Mouse (Mus musculus): Measurements from ENCODE around the gene Gm9195. TPM values are rescaled to one million over a fixed set of nuclear protein-coding genes. Genes with fewer than 3 reads are reported as not detected.

The Gm9195 gene
- polyA plus RNA-seq, 1 experiment from 2014 or later = not detected

- no peaks in the 10 kb centered on the region for H3K36me3 ChIP-seq (ENCODE audit: control insufficient read depth, insufficient read depth, low read length)
- H3K27ac ChIP-seq (ENCODE audit: low read depth, low read length) = no peak overlapping the region
- no peaks in the 10 kb centered on the region for H3K9me3 ChIP-seq (ENCODE audit: control insufficient read depth, low read length)
- no peak overlapping the region for H3K4me2 ChIP-seq (ENCODE audit: low read depth, low read length)
- H3K4me3 ChIP-seq (ENCODE audit: low read depth, low read length) = no peak overlapping the region
- WGBS = 89% methylated on average over 4 of the region's 4 CpGs
- ATAC-seq (ENCODE audit: low read depth) = peak; percentile 14; the same call in 1 of the 2 replicates
- no peaks in the 10 kb centered on the region for H3K27me3 ChIP-seq (ENCODE audit: control insufficient read depth, insufficient read depth, low read length)
- H3K4me1 ChIP-seq (ENCODE audit: control insufficient read depth, insufficient read depth, low read length) = no peaks in the 10 kb centered on the region
- no peak overlapping the region for H3K9ac ChIP-seq (replicated peaks; ENCODE audit: low read depth, low read length)
Observed at GRCm38 (mm10) chr14:72389288-72389687, 102.3 kb downstream of the Gm9195 start.

GRCm38 (mm10) chr14:72377224-72377623 lies 114.4 kb downstream of the Gm9195 start:
- no peak overlapping the region for H3K27ac ChIP-seq (ENCODE audit: low read depth, low read length)
- H3K27me3 ChIP-seq (ENCODE audit: control insufficient read depth, insufficient read depth, low read length) = no peaks in the 10 kb centered on the region
- WGBS = 6% methylated on average over 2 of the region's 2 CpGs
- H3K9ac ChIP-seq (replicated peaks; ENCODE audit: low read depth, low read length) = no peak overlapping the region
- no peak overlapping the region for H3K4me3 ChIP-seq (ENCODE audit: low read depth, low read length)
- H3K4me1 ChIP-seq (ENCODE audit: control insufficient read depth, insufficient read depth, low read length) = no peaks in the 10 kb centered on the region
- H3K9me3 ChIP-seq (ENCODE audit: control insufficient read depth, low read length) = no peaks in the 10 kb centered on the region
- no peaks in the 10 kb centered on the region for H3K36me3 ChIP-seq (ENCODE audit: control insufficient read depth, insufficient read depth, low read length)
- ATAC-seq (ENCODE audit: low read depth) = no peak
- H3K4me2 ChIP-seq (ENCODE audit: low read depth, low read length) = no peak overlapping the region

Other genes starting within 250 kb of the Gm9195 start
- 41.7 and 63.3 TPM in 2 replicates for gene Fndc3a, start 218.2 kb upstream of the Gm9195 start, polyA plus RNA-seq (2014; fragmentation: Nextera tagmentation; extraction: Ambion mirVana)

All from neural tube, embryonic 14.5 days (tissue).